Mouse (Mus musculus) left cerebral cortex, adult 8-10 months (tissue): ENCODE measurements at regions not wholly inside any gene's neighbourhood (a gene's known extent, or its start where the extent isn't known, plus 50 kb on each side); places are given as distances from the start of the nearest gene placed in this dataset.

ENCODE experiments used
- DNase-seq, 2 experiments: peaks; one replicate each; pipeline ENCODE4 v3.0.0; 2022; ENCODE audit warnings: low spot score in 2 of 2

DNA sequence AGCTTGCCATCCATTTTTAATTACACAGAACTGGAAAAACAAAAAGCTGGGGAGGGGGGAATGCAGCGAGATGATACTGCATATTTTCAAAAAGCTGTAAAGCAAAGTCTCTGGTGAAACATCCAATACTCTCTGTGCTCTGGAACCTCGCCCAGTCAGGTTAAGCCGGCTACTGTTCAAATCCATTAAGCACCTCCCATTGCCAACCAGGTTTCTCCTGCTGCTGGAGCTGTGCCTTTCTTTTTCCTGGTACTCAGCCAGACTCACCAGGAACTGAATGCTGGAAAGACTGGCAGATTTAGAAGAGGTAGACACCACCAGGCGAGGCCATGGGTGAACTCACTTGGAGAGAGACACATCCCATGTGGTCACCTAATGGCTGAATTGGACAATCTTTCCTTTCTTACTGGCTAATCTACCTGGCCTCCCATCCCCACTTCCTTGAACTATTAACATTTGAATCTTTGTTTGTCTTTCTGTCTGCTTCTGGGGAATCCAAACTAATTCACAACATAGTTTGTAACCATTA, 1250.8 kb upstream of the Jmjd1c start:
- DNase-seq: no peak

DNA sequence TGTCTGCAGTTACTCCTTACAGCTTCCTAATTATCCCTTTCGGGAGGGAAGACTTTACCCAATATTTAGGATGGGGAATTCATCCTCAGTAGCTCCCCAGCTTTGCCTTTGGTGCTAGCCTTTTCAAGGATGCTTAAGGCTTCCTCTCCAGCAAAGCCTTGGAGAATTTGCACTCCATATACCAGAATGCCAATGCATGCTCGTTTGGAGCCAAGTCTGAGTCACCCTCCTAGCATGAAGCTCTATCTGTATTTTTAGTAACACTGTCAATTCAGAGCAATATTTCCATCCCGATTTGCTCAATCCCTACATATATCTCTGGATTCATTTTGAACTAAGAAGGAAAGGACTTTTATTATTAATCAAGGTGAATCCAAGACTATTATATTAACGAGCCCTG, 1249.8 kb upstream of the Jmjd1c start:
- peak in 1 of 2 experiments; percentile 40 for DNase-seq

DNA sequence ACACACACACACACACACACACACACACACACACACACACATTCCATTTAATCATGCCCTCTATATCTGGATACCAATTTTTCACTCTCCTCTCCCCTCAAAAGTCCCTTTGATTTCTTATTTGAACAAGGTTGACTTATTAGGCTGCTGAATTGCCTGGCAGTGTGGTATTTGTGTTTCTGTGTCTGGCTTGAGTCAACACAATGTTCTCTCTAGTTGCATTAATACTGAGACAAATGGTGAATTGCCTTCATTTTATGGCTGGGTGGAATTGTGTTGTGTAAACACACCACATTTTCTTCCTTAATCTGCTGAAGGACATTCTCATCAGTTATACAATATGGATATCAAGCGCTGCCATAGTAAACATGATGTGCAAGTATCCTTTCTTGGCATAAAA, 1248.3 kb upstream of the Jmjd1c start:
- no peak for DNase-seq

DNA sequence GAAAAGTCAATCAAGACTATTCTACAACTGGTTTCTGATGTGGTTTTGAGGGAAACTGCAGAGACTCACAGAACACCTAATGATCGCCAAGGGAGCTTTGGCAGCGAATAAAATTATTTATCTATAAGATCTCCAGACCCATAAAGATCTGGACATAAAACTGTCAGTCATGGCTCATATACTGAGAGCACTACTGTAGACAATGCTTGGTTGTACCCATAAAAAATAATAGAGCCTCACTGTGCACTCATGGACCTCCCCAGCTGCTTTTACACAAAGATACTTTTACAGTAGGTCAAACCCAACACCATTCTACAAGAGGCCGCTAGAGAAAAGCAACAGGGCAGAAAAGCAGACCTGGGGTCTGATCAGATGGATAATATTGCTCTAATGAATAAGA, 1206.0 kb upstream of the Jmjd1c start:
- DNase-seq: no peak

DNA sequence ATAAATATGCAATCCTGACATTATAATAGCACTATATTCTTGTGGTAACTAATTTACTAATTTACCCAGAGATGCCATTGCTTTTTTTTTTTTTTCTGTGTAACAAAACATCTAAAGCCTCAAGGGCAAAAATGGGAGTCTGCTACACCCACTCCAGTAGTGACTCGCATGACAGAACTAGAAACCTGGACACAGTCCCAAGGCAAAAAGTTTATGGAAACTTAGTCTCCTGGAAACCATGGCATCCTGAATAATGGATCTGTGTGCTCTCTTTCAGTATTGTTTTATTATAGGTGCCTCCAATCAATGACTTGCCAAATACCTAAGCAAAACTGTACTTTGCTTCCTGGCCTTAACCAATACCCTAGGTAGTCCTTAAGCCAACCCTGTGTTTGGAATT, 1188.4 kb upstream of the Jmjd1c start:
- DNase-seq: no peak

DNA sequence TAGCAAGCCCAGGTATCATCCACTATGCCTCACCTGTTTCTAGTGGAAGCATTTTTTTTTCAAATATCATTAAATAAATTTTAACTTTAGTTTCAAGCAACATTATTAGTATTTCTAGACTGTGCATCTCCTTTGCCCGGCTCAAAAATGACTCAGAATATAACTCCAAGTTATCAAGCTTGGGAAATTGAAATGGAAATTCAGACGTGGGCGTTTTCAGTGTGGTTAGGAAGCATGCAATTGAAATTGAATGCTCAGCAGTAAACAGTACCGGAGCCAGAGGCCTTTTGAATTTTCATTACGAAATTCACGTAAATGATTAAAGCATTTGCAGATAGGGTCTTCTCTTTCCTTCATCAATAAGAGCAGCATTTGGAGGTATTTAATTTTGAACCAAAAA, 1183.4 kb upstream of the Jmjd1c start:
- no peak for DNase-seq

DNA sequence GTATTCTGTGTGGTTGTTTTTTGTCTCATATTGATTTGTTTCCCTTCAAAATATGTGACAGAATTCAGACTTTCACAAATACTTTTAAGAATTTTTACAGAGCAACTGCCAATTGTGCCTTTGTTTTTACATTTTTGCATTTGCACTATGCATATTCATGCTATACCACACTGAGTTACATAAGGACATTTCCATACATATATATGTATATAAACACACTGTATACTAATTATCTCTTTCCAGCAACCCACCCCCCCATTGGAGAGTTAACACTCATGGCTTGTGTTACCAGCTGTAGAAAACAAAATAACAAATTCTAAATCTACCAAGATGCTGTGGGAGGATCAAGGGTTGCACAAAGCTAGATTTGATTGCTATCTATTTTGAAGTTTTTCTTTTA, 1163.8 kb upstream of the Jmjd1c start:
- DNase-seq: no peak

DNA sequence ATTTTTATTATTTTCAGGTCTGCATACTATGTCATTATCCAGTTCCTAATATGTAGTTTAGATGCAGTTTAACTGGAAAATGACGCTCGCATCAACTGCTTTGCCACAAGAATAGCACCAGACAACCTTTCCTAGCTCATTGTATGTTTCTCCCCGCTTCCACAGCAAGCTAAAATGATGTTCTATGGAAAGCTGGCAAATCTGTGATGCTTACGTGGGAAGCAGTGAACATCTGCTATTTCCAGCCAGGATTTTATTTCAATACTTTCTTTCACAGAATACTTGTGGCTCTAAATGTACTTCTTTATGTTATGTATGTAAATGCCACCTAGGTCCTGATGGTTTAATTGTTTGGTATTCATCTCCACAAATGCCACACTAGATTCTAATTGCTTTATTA, 1147.3 kb upstream of the Jmjd1c start:
- peak in 1 of 2 experiments; percentile 15 for DNase-seq

DNA sequence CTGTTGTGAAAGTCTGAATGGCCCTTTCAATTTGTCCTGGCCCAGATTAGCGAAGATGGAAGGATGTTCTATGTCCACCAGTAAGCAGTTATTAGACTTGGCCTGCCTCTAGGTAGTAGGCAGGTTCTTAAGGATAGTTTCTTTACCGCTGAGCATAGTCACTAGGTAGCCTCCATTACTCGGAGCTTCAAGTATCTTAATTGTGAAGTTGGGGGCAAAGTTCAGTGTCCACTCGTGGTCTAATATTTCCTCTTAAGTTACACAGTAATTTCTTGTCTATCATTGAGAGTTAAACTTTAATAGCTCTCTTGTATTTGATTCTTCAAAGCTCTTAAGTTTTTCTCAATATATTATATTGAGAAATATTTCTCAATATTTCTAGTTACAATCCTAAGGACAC, 1133.5 kb upstream of the Jmjd1c start:
- no peak for DNase-seq

DNA sequence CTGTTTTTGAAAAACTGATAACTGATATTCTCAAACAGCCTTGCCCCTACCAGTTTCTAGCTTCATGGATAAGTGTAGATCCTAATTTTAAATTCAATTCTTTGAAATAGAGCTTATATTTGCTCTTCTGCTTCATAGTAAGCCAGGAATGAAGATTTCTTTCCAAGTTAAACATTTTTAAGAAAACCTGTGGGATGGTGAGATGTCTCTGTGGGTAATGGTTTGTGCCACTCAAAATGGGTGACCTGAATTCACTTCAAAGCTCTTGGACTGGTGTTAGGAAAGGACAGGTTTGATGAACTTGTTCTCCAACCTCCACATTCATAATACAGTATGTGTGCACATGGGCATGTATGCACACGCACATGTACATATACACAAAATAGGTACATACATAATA, 1126.2 kb upstream of the Jmjd1c start:
- no peak for DNase-seq
